Mouse (Mus musculus) forebrain, embryonic 11.5 days (tissue): ENCODE data around the gene Gm4131. TPM values are rescaled to one million over a fixed set of nuclear protein-coding genes. Genes with fewer than 3 reads are reported as not detected.

Experiments
- ATAC-seq: fragments of 200-750 bp; cut with Nextera tagmentation; replicated peaks from 2 replicates; pipeline ENCODE4 v1.8.0; 2017; ENCODE audit warnings: moderate TSS enrichment; ENCODE audit not compliant: low FRiP score
- DNase-seq: peaks from one replicate; pipeline ENCODE4 v3.0.0-alpha.2; 2017; ENCODE audit warnings: low spot score
- H3K27ac ChIP-seq: fragments of 300-500 bp; sonication (generic); 2 replicates; pipeline ENCODE4 v1.5.1; 2014; ENCODE audit warnings: low read depth, low read length
- H3K27me3 ChIP-seq: fragments of 300-500 bp; sonication (generic); 2 replicates; pipeline ENCODE4 v1.6.1; 2014; ENCODE audit warnings: mild to moderate bottlenecking, low read length, mixed read lengths; ENCODE audit not compliant: control insufficient read depth, insufficient read depth
- H3K36me3 ChIP-seq: fragments of 300-500 bp; sonication (generic); 2 replicates; pipeline ENCODE4 v1.6.1; 2014; ENCODE audit warnings: mild to moderate bottlenecking, low read length, moderate library complexity, mixed read lengths; ENCODE audit not compliant: control insufficient read depth, insufficient read depth
- H3K4me1 ChIP-seq: fragments of 300-500 bp; sonication (generic); replicated peaks from 2 replicates; pipeline ENCODE4 v1.6.1; 2014; ENCODE audit warnings: low read length, mixed read lengths; ENCODE audit not compliant: control insufficient read depth, insufficient read depth
- H3K4me2 ChIP-seq: fragments of 300-500 bp; sonication (generic); 2 replicates; pipeline ENCODE4 v1.6.1; 2014; ENCODE audit warnings: low read depth, mild to moderate bottlenecking, low read length, moderate library complexity, mixed read lengths; ENCODE audit not compliant: severe bottlenecking
- H3K4me3 ChIP-seq: fragments of 300-500 bp; sonication (generic); 2 replicates; pipeline ENCODE4 v1.5.1; 2014; ENCODE audit warnings: low read depth, low read length
- H3K9ac ChIP-seq: fragments of 300-500 bp; sonication (generic); 2 replicates; pipeline ENCODE4 v1.6.1; 2014; ENCODE audit warnings: low read length
- H3K9me3 ChIP-seq: fragments of 300-500 bp; sonication (generic); 2 replicates; pipeline ENCODE4 v1.6.1; 2016; ENCODE audit warnings: low read length, mixed read lengths; ENCODE audit not compliant: control insufficient read depth
- WGBS: fragments of 180-500 bp; shearing (Covaris S2); extraction: QIAGEN DNeasy Blood & Tissue Kit; methylation state at CpG from one replicate; pipeline ENCODE4 v1.1.7; 2014; 5-methylcytosine and 5-hydroxymethylcytosine counted together
- polyA plus RNA-seq: library from polyadenylated mRNA; unstranded; fragments of >200 nt; fragmentation: Nextera tagmentation; extraction: Ambion mirVana; gene quantifications from 2 replicates; pipeline ENCODE4 v1.2.1, GENCODE M21; 2014

Gene Gm4131
- polyA plus RNA-seq, 1 experiment from 2014 or later: not detected

DNA sequence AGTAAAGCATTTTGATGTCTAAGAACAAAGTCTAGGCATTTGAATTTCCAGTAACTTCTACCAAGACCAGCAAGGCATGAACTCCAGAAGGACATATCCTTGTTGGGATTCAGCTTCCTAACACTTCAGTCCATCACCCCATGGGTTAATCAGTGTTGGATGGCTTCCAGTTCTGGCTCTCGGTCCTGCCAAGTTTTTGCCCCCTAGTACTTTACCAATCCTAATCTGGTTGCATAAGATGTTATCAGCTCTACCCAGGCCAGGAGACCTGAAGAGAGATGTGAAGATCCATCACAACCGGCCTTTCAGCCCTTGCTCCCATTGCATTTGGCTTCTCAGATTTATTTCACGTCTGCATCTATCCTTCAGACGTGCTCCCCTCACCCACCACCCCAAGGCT, 144.5 kb downstream of the Gm4131 start:
- WGBS: 90% methylated on average over 4 of the region's 4 CpGs
- ATAC-seq (no peak), DNase-seq (no peak)
- no peaks in the 10 kb centered on the region for H3K9me3 ChIP-seq
- H3K4me3 ChIP-seq: no peak overlapping the region
- H3K36me3 ChIP-seq: no peaks in the 10 kb centered on the region
- H3K9ac ChIP-seq: no peak overlapping the region
- no peak overlapping the region for H3K27ac ChIP-seq
- H3K27me3 ChIP-seq: no peaks in the 10 kb centered on the region
- no peaks in the 10 kb centered on the region for H3K4me1 ChIP-seq
- no peak overlapping the region for H3K4me2 ChIP-seq

DNA sequence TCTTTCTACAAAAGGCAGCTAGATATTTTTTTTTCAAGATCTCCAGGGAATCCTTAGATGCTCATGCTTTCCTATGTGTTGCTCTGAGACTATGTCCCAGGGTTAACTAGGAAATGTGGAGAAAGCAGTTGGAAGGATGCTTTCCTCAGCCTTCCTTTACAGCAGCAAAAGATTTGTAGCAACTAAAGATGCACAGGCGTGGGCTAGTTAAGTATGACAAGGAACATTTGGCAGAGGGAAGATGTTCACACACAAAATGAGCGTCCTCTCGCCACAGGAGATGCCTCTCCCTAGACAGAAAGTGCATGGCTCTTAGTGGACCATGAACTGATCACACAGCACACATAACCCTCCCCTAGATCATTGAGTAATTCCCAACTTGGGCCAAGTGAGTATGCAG, 149.2 kb downstream of the Gm4131 start:
- no peak overlapping the region for H3K9ac ChIP-seq
- H3K27me3 ChIP-seq: no peaks in the 10 kb centered on the region
- H3K4me1 ChIP-seq: 0 out of 2 replicates have a peak, but pooled peaks cover 2% of the 10 kb centered on the region
- ATAC-seq (no peak), DNase-seq (no peak)
- 91% methylated on average over 3 of the region's 3 CpGs for WGBS
- no peak overlapping the region for H3K27ac ChIP-seq
- no peaks in the 10 kb centered on the region for H3K36me3 ChIP-seq
- H3K4me3 ChIP-seq: no peak overlapping the region
- no peaks in the 10 kb centered on the region for H3K9me3 ChIP-seq
- H3K4me2 ChIP-seq: no peak overlapping the region

DNA sequence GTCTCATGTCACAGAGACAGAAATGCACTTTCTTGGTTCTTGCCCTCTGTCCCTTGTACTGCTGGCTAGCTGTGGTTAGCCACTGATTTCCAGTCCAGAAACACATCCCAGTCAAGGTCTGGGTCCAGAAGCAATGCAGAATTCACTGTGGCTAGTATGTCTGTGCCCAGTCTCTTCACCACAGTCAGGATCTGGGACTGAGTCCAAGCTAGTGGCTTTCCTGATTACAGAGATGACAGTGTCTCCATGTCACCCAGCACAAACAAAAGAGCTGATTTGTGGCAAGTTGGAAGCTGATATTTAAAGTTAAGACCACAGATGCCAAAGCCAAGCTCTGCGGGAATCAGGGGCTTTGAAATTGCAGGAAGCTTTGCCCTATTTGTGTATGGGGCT, 150.0 kb downstream of the Gm4131 start:
- ATAC-seq (no peak), DNase-seq (no peak)
- H3K4me2 ChIP-seq: no peak overlapping the region
- H3K27me3 ChIP-seq: no peaks in the 10 kb centered on the region
- H3K9me3 ChIP-seq: no peaks in the 10 kb centered on the region
- no peak overlapping the region for H3K4me3 ChIP-seq
- H3K9ac ChIP-seq: no peak overlapping the region
- H3K27ac ChIP-seq: no peak overlapping the region
- 70% methylated on average over 1 of the region's 1 CpGs for WGBS
- H3K36me3 ChIP-seq: no peaks in the 10 kb centered on the region
- 0 out of 2 replicates have a peak, but pooled peaks cover 2% of the 10 kb centered on the region for H3K4me1 ChIP-seq

DNA sequence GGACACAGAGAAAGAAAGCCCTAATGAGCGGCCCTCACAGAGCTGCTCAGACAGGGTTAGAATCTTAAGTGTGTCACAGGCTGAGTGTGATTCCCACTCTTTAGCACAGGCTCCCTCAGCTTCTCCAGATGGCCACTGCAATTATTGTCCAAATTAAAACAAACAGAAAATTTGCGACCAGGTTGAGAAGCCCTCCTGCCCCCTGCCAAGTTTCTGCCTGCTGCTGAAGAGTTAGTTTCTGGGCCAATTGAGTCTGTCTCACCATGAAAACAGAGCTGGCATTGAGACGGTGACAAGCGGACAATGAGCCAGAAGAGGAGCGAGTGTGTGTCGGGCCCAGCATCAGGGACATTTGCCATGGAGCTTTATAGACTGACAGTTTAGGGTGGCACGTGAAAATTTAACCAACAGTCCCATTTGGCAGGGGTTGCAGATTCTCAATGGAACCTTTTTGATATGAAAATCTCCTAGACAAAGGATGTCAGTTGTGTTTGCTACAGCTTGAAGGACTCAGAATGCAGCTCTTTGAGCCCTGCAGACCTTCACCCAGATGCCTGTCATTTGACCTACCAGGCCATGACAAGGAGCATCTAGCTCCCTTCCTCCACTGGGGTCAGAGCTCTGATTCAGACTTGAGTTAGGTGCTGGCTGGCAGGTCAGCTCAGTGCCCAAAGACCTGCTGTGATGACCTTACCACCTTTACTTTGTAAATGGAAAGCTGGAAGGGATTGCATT, 150.5 kb downstream of the Gm4131 start:
- no peak for DNase-seq

More for the DNA sequence above, 150.5 kb downstream of the Gm4131 start:
- H3K4me2 ChIP-seq: no peak overlapping the region
- no peak overlapping the region for H3K9ac ChIP-seq
- H3K27me3 ChIP-seq: no peaks in the 10 kb centered on the region
- 0 out of 2 replicates have a peak, but pooled peaks cover 2% of the 10 kb centered on the region for H3K4me1 ChIP-seq
- H3K9me3 ChIP-seq: no peaks in the 10 kb centered on the region
- no peak overlapping the region for H3K4me3 ChIP-seq
- peak; percentile 64 for ATAC-seq
- H3K27ac ChIP-seq: no peak overlapping the region
- 54% methylated on average over 7 of the region's 7 CpGs for WGBS
- H3K36me3 ChIP-seq: no peaks in the 10 kb centered on the region

Other genes with a start within 250 kb of the Gm4131 start
- 0.52 and 1.1 TPM in 2 replicates for gene Gucy1b2, start 110.6 kb downstream of the Gm4131 start, polyA plus RNA-seq
- 7.4 and 9.2 TPM in 2 replicates for gene Fam124a, start 11.2 kb downstream of the Gm4131 start, polyA plus RNA-seq
- gene Serpine3, start 96.7 kb upstream of the Gm4131 start, polyA plus RNA-seq: not detected in 2 replicates
- 34.3 and 34.6 TPM in 2 replicates for gene Ints6, start 194.2 kb upstream of the Gm4131 start, polyA plus RNA-seq